Mouse (Mus musculus) ES-Bruce4 (cell line): Measurements from ENCODE around the gene Lrrk1. TPM values are rescaled to one million over a fixed set of nuclear protein-coding genes. Genes with fewer than 3 reads are reported as not detected.

Experiments
- H3K27ac ChIP-seq: 2 replicates; pipeline ENCODE4 v1.5.1; 2012; ENCODE audit warnings: low read length, inconsistent platforms; ENCODE audit not compliant: insufficient read depth
- H3K27me3 ChIP-seq: 2 replicates; pipeline ENCODE4 v1.6.1; 2012; ENCODE audit warnings: mild to moderate bottlenecking, low read length, inconsistent platforms; ENCODE audit not compliant: control insufficient read depth, poor library complexity, insufficient read depth, severe bottlenecking
- H3K36me3 ChIP-seq: 2 replicates; pipeline ENCODE4 v1.6.1; 2012; ENCODE audit warnings: inconsistent platforms, mild to moderate bottlenecking, low read length, moderate library complexity; ENCODE audit not compliant: control insufficient read depth, poor library complexity, insufficient read depth, severe bottlenecking
- H3K4me1 ChIP-seq: one replicate; pipeline ENCODE4 v1.8.1; 2011; ENCODE audit warnings: low read length; ENCODE audit not compliant: control insufficient read depth, insufficient read depth
- H3K4me3 ChIP-seq: 2 replicates; pipeline ENCODE4 v1.5.1; 2011; ENCODE audit warnings: low read depth, mild to moderate bottlenecking, low read length
- H3K9ac ChIP-seq: 2 replicates; pipeline ENCODE4 v1.6.1; 2012; ENCODE audit warnings: low read depth, mild to moderate bottlenecking, inconsistent platforms; ENCODE audit not compliant: poor library complexity, severe bottlenecking
- H3K9me3 ChIP-seq: replicated peaks from 2 replicates; pipeline ENCODE4 v1.6.1; 2012; ENCODE audit warnings: mild to moderate bottlenecking, low read length, inconsistent platforms; ENCODE audit not compliant: control insufficient read depth, poor library complexity, insufficient read depth, severe bottlenecking
- CTCF ChIP-seq: IDR thresholded peaks from one replicate; pipeline ENCODE4 v1.8.1; 2011; ENCODE audit warnings: low read depth, low read length
- EP300 ChIP-seq: IDR thresholded peaks from 2 replicates; pipeline ENCODE4 v1.6.1; 2011; ENCODE audit warnings: low read depth, low read length; ENCODE audit not compliant: insufficient read depth
- POLR2A ChIP-seq: IDR thresholded peaks from one replicate; pipeline ENCODE4 v1.8.1; 2011; ENCODE audit warnings: low read length; ENCODE audit not compliant: insufficient read depth
- polyA plus RNA-seq: library from polyadenylated mRNA; stranded (reverse); fragments of >200 nt; gene quantifications from 2 replicates; pipeline ENCODE4 v1.2.4, GENCODE M21; 2011; ENCODE audit warnings: low read depth; ENCODE audit not compliant: missing spikeins, insufficient read depth, insufficient read length

The Lrrk1 gene
- polyA plus RNA-seq, 1 experiment = 6.4 TPM

DNA sequence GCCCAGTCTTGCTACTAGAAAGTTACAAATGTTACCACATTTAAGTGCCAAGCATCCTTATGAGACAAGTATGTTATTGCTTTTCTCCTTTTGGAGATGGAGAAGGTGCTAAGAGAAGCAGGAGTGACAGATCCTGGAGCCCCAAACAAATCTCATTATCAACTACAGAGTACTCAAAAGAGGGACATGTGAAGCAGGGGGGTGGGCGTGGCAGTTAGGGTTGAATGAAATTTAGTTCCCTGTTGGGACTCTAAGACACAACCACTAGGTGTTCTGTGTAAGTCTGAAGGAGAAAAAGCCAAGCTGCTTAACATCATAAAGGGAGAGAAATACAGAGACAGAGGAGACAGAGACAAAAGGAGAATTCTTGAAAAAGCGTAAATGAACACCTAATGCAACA lies 60.6 kb downstream of the Lrrk1 start:
- Histone ChIP-seq H3K36me3 (no peaks in the 10 kb centered on the region), H3K4me1 (no peaks in the 10 kb centered on the region), H3K9ac (no peak overlapping the region), H3K9me3 (no peaks in the 10 kb centered on the region), H3K27ac (no peak overlapping the region), H3K27me3 (no peaks in the 10 kb centered on the region), H3K4me3 (no peak overlapping the region)
- no peak for TF ChIP-seq CTCF
- no peak for TF ChIP-seq EP300
- TF ChIP-seq POLR2A = no peak

DNA sequence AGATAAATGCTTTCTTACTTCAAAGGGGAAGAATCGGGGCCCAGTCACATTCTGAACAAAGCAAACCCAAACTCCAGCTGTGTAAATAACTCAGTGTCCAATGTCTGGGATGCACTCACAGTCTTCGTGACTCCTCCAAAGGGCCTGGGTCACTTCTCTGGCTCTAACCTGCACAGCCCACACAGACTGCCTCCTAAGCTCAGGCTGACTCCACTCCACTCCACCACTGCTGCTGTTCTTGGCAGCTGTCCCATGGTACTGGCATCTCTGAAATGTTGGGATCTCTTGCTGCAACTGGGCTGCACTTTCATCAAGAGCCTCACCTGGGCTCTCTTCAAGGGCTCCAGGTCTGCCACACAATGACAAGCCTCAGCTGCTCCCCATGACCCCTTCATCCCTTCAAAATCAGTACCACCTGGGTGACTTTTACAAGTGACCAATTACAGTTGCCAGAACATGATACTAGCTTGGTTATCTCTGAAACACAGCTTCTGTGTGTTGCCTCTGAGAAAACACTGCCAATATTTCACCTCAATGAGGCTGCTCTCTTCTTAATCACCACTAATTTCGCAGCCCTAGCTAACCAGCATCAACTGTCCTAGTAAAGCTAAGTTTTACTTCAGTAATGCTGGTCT lies 62.6 kb downstream of the Lrrk1 start:
- Histone ChIP-seq H3K9ac (no peak overlapping the region), H3K9me3 (no peaks in the 10 kb centered on the region), H3K27ac (no peak overlapping the region), H3K4me1 (no peaks in the 10 kb centered on the region), H3K4me3 (no peak overlapping the region), H3K27me3 (no peaks in the 10 kb centered on the region), H3K36me3 (no peaks in the 10 kb centered on the region)
- no peak for TF ChIP-seq POLR2A
- TF ChIP-seq CTCF = no peak
- no peak for TF ChIP-seq EP300

DNA sequence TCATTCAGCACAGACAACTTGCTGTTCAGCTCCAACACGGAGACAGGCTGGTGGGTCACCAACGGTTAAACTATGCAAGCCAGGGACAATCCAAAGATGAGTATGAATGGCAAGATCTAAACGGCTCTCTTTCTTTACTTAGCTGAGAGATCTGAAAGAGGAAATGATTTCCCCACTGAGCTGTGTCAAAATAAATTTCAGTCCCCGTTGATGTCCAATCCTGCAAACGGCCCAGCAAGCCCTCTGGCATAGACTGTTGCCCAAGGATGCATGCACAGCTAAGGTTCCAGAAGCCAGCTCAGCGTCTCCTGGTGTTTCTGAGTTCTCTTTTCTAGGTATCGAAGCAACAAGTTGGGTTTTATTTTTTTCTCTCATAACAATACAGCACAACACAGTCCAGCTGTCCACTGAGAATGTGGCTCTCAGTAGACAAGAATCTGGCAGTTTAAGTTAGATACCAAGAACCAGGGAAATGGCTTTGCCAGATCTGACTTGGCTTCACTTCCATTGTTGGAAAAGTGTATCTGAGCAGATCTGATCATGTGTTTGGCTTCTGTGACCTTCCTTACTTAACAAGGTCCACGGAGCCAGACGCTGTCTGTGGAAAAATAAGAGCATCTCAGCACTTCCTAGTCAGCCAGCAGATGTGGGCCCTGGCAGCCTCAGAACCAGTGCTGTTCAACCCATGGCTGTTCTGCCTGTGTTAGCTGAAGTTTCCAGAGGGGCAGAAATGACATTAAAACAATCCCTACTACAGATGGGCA lies 64.7 kb downstream of the Lrrk1 start:
- Histone ChIP-seq H3K9ac (no peak overlapping the region), H3K4me3 (no peak overlapping the region), H3K27me3 (no peaks in the 10 kb centered on the region), H3K27ac (no peak overlapping the region), H3K4me1 (no peaks in the 10 kb centered on the region), H3K36me3 (no peaks in the 10 kb centered on the region), H3K9me3 (no peaks in the 10 kb centered on the region)
- TF ChIP-seq EP300 (no peak), CTCF (no peak), POLR2A (no peak)

DNA sequence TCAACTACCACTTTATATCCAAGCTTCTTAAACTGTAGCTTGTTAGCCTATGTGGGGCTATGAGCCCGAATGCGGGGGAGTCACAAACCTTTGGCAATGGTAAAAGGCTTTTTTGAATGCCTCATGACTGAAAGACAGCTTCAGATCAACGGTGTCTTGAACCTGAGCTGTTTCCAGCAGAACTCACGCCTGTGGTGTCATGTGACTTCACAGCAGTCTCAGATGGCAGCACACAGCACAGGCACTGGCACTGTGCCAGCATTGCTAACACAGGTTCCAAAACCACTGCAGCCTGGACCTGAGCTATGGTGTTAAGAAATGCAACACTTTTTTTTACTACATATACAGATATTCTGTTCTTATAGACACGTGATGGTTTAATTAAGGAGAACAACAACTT lies 67.2 kb downstream of the Lrrk1 start:
- TF ChIP-seq CTCF = no peak
- TF ChIP-seq POLR2A = no peak
- TF ChIP-seq EP300 = no peak
- H3K9ac ChIP-seq = no peak overlapping the region
- H3K27ac ChIP-seq = no peak overlapping the region
- no peaks in the 10 kb centered on the region for H3K4me1 ChIP-seq
- H3K36me3 ChIP-seq = no peaks in the 10 kb centered on the region
- H3K9me3 ChIP-seq = no peaks in the 10 kb centered on the region
- no peaks in the 10 kb centered on the region; the same call in 1 of the 2 replicates for H3K27me3 ChIP-seq
- H3K4me3 ChIP-seq = no peak overlapping the region

DNA sequence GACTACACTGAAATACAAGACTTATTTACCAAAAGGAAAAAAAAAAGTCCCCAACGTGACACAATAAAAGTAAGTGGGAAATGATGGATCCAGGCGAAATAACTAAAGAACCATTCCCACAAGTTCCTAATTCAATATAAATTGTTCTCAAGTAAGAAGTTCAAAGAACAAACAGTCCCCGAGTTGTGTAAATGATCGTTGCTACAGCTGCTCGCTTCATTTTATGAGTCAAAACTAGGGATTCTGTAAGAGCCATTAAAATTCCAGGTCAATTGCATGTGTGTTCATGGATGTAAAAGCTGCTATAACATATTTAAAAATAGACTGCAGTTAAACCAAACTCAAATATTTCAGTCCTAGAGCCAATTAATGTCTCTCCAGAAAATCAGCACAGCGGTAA lies 70.0 kb downstream of the Lrrk1 start:
- Histone ChIP-seq H3K4me3 (no peak overlapping the region), H3K27me3 (no peaks in the 10 kb centered on the region; the same call in 1 of the 2 replicates), H3K9me3 (no peaks in the 10 kb centered on the region), H3K9ac (no peak overlapping the region), H3K36me3 (no peaks in the 10 kb centered on the region), H3K4me1 (no peaks in the 10 kb centered on the region), H3K27ac (no peak overlapping the region)
- no peak for TF ChIP-seq POLR2A
- TF ChIP-seq EP300 = no peak
- no peak for TF ChIP-seq CTCF

DNA sequence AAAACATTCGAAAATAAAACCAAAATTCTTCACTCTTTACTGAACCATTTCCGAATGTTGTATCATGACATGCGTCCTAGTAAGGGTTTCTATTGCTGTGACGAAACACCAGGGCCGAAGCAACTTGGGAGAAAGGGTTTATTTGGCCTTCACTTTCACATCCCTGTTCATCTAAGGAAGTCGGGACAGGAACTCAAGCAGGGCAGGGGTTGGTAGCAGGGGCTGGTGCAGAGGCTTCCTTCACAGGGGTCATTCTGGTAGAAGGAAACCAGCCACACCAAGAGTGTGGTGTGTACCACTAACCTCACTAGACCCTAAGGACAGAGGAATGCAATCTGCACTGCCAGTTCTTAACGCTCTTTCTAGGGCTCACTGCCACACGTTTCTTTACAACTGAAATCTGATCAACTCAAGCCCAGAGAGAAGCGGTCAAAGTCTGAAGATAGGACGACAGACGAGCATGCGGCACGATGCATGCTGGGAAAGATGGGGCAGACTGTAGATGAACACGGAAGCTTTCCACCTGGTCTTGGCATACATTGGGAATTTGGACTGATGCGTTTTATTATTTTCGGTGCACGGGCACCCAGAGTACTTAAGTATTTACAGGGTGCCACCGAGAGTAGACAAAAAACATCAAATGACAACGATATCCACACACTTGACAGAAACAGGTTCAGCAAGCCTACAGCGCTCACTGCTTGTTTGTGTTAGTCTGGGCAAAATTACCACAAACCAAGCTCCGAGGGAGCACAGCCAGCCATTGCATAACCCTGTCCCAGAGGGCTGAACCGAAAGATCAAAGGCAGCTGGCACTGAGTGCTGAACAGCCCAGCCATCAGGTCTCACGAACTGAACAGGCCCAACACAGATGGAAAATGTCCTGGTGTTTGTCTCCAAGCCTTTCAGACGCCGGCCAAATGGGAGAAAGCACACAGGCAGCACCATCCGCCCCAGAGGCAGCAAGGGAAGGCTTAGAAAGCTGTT lies 77.2 kb downstream of the Lrrk1 start:
- Histone ChIP-seq H3K4me3 (no peak overlapping the region), H3K9ac (no peak overlapping the region), H3K27ac (no peak overlapping the region), H3K4me1 (no peaks in the 10 kb centered on the region), H3K9me3 (no peaks in the 10 kb centered on the region), H3K27me3 (no peaks in the 10 kb centered on the region), H3K36me3 (no peaks in the 10 kb centered on the region)
- TF ChIP-seq EP300 (no peak), CTCF (no peak), POLR2A (no peak)
